Mouse (Mus musculus) MEL (cell line): ENCODE measurements around the gene Fzd9. TPM values are rescaled to one million over a fixed set of nuclear protein-coding genes. Genes with fewer than 3 reads are reported as not detected.

ENCODE experiments used
- DNase-seq: peaks from one replicate; pipeline ENCODE4 v3.0.0; 2011; ENCODE audit warnings: low read depth, low spot score
- H3K27ac ChIP-seq: 2 replicates; pipeline ENCODE4 v1.5.1; 2012; ENCODE audit warnings: low read depth, mild to moderate bottlenecking, control low read depth, low read length, moderate library complexity; ENCODE audit not compliant: control insufficient read depth
- H3K27me3 ChIP-seq, 2 experiments: fragments of 150-350 bp in 1 of 2; sonication (generic) in 1 of 2; 2 replicates each; pipeline ENCODE4 v1.6.1; 2012; ENCODE audit warnings: low read length in 2 of 2, mild to moderate bottlenecking in 2 of 2, improper control_type of control experiment in 1 of 2, moderate library complexity in 1 of 2; ENCODE audit not compliant: insufficient read depth in 2 of 2, control insufficient read depth in 1 of 2
- H3K36me3 ChIP-seq, 2 experiments: 2 replicates each; pipeline ENCODE4 v1.6.1; 2012 to 2014; ENCODE audit warnings: low read length in 2 of 2, improper control_type of control experiment in 1 of 2, inconsistent platforms in 1 of 2, mild to moderate bottlenecking in 1 of 2; ENCODE audit not compliant: insufficient read depth in 2 of 2, control insufficient read depth in 1 of 2
- H3K4me1 ChIP-seq, 2 experiments: fragments of 150-350 bp in 1 of 2; sonication (generic) in 1 of 2; 2 replicates each; pipeline ENCODE4 v1.6.1; 2012; ENCODE audit warnings: low read length in 2 of 2, improper control_type of control experiment in 1 of 2, mild to moderate bottlenecking in 1 of 2; ENCODE audit not compliant: insufficient read depth in 2 of 2, control insufficient read depth in 1 of 2
- H3K4me3 ChIP-seq, 2 experiments: fragments of 150-350 bp in 1 of 2; sonication (generic) in 1 of 2; 2 replicates each; pipeline ENCODE4 v1.5.1; 2012; ENCODE audit warnings: low read depth in 2 of 2, low read length in 2 of 2, mild to moderate bottlenecking in 2 of 2, moderate library complexity in 2 of 2, control low read depth in 1 of 2, improper control_type of control experiment in 1 of 2; ENCODE audit not compliant: control insufficient read depth in 1 of 2, insufficient read depth in 1 of 2
- H3K79me2 ChIP-seq: 2 replicates; pipeline ENCODE4 v1.6.1; 2012; ENCODE audit warnings: mild to moderate bottlenecking, low read length, moderate library complexity; ENCODE audit not compliant: control insufficient read depth, poor library complexity, insufficient read depth
- H3K9ac ChIP-seq: 2 replicates; pipeline ENCODE4 v1.6.1; 2012; ENCODE audit warnings: low read depth, mild to moderate bottlenecking, control low read depth, low read length, moderate library complexity; ENCODE audit not compliant: control insufficient read depth, poor library complexity, severe bottlenecking
- H3K9me3 ChIP-seq: fragments of 150-350 bp; sonication (generic); replicated peaks from 2 replicates; pipeline ENCODE4 v1.6.1; 2012; ENCODE audit warnings: mild to moderate bottlenecking, low read length, improper control_type of control experiment, moderate library complexity; ENCODE audit not compliant: insufficient read depth
- BHLHE40 ChIP-seq: IDR thresholded peaks from 2 replicates; pipeline ENCODE4 v1.6.1; 2012; ENCODE audit warnings: low read depth, mild to moderate bottlenecking, inconsistent platforms, low read length, improper control_type of control experiment, borderline replicate concordance
- CHD2 ChIP-seq: IDR thresholded peaks from 2 replicates; pipeline ENCODE4 v1.6.1; 2011; ENCODE audit warnings: low read length, improper control_type of control experiment
- CTCF ChIP-seq, 3 experiments: IDR thresholded peaks in 2 of 3; conservative IDR thresholded peaks in 1 of 3; 2 replicates each; pipeline ENCODE4 v1.5.1; 2011 to 2012; ENCODE audit warnings: low read length in 3 of 3, low read depth in 2 of 3, mild to moderate bottlenecking in 2 of 3, improper control_type of control experiment in 1 of 3, inconsistent platforms in 1 of 3, mixed read lengths in 1 of 3, moderate library complexity in 1 of 3; ENCODE audit not compliant: control insufficient read depth in 1 of 3, insufficient read depth in 1 of 3, poor library complexity in 1 of 3, severe bottlenecking in 1 of 3
- ELF1 ChIP-seq: IDR thresholded peaks from 2 replicates; pipeline ENCODE4 v1.6.1; 2014; ENCODE audit warnings: low read depth, mild to moderate bottlenecking, inconsistent platforms, low read length, improper control_type of control experiment, moderate library complexity
- EP300 ChIP-seq, 2 experiments: IDR thresholded peaks; 2 replicates each; pipeline ENCODE4 v1.6.1; 2011; ENCODE audit warnings: improper control_type of control experiment in 2 of 2, low read length in 2 of 2, low read depth in 1 of 2, mild to moderate bottlenecking in 1 of 2
- GABPA ChIP-seq: IDR thresholded peaks from 2 replicates; pipeline ENCODE4 v1.6.1; 2012; ENCODE audit warnings: low read depth, mild to moderate bottlenecking, inconsistent platforms, low read length, improper control_type of control experiment, moderate library complexity
- GATA1 ChIP-seq: IDR thresholded peaks from 2 replicates; pipeline ENCODE4 v1.6.1; 2011; ENCODE audit warnings: low read depth, low read length, improper control_type of control experiment
- KAT2A ChIP-seq: conservative IDR thresholded peaks from 2 replicates; pipeline ENCODE4 v1.6.1; 2012; ENCODE audit warnings: low read depth, low read length, improper control_type of control experiment, inconsistent platforms
- MAX ChIP-seq: IDR thresholded peaks from 2 replicates; pipeline ENCODE4 v1.6.1; 2011; ENCODE audit warnings: low read length, improper control_type of control experiment
- NELFE ChIP-seq: IDR thresholded peaks from 2 replicates; pipeline ENCODE4 v1.6.1; 2011; ENCODE audit warnings: low read depth, low read length, improper control_type of control experiment
- RAD21 ChIP-seq: IDR thresholded peaks from 2 replicates; pipeline ENCODE4 v1.6.1; 2011; ENCODE audit warnings: mild to moderate bottlenecking, low read depth, low read length, improper control_type of control experiment
- RCOR1 ChIP-seq: IDR thresholded peaks from 2 replicates; pipeline ENCODE4 v1.6.1; 2012; ENCODE audit warnings: low read depth, mild to moderate bottlenecking, inconsistent platforms, low read length, improper control_type of control experiment
- SIN3A ChIP-seq: IDR thresholded peaks from 2 replicates; pipeline ENCODE4 v1.6.1; 2012; ENCODE audit warnings: low read length, improper control_type of control experiment, inconsistent platforms
- SMC3 ChIP-seq: IDR thresholded peaks from 2 replicates; pipeline ENCODE4 v1.6.1; 2011; ENCODE audit warnings: low read depth, low read length, improper control_type of control experiment
- TCF12 ChIP-seq: IDR thresholded peaks from 2 replicates; pipeline ENCODE4 v1.6.1; 2014; ENCODE audit warnings: low read depth, mild to moderate bottlenecking, inconsistent platforms, low read length, improper control_type of control experiment, moderate library complexity
- UBTF ChIP-seq: IDR thresholded peaks from 2 replicates; pipeline ENCODE4 v1.6.1; 2012; ENCODE audit warnings: low read depth, mild to moderate bottlenecking, inconsistent platforms, low read length, improper control_type of control experiment, moderate library complexity, borderline replicate concordance; ENCODE audit not compliant: insufficient read depth
- ZC3H11A ChIP-seq: IDR thresholded peaks from 2 replicates; pipeline ENCODE4 v1.6.1; 2012; ENCODE audit warnings: low read depth, mild to moderate bottlenecking, inconsistent platforms, low read length, improper control_type of control experiment
- polyA plus RNA-seq, 2 experiments: library from polyadenylated mRNA; stranded (reverse) in 1 of 2; unstranded in 1 of 2; fragments of >175 nt in 1 of 2; fragments of >200 nt in 1 of 2; gene quantifications; 2 replicates each; pipeline versions ENCODE4 v1.2.1 to v1.2.4; 2012; ENCODE audit warnings: low replicate concordance in 2 of 2, low read depth in 1 of 2; ENCODE audit not compliant: insufficient read length in 2 of 2, insufficient read depth in 1 of 2, missing spikeins in 1 of 2
- total RNA-seq: library from RNA; depleted of rRNA; stranded (reverse); fragments of 300-350 nt; gene quantifications from 2 replicates; pipeline ENCODE4 v1.2.3, GENCODE M21; 2012

Fzd9 gene
- total and polyA plus RNA-seq, 3 experiments: 6.2 to 9.8 TPM; not detected in 1

GRCm38 (mm10) chr5:135286185-135286584 is 35.2 kb upstream of the Fzd9 start:
- no peak for TF ChIP-seq BHLHE40
- TF ChIP-seq ZC3H11A: peak; percentile 82
- TF ChIP-seq KAT2A: no peak
- TF ChIP-seq SMC3: peak; percentile 75
- TF ChIP-seq NELFE: no peak
- peak; percentile 83 to 89 (median 86) for TF ChIP-seq CTCF (IDR thresholded peaks at IDR 0.05 in 2 of 3, conservative IDR thresholded peaks at IDR 0.05 in 1 of 3; ENCODE audit: control insufficient read depth in 1 of 3, insufficient read depth in 1 of 3, low read depth in 2 of 3, low read length in 3 of 3, poor library complexity in 1 of 3, severe bottlenecking in 1 of 3)
- no peak for TF ChIP-seq MAX
- peak; percentile 92 for TF ChIP-seq RAD21
- TF ChIP-seq, all 39 proteins: peak for 4
- H3K27ac ChIP-seq: no peak overlapping the region
- H3K27me3 ChIP-seq: peaks cover 0 to 13% of the 10 kb centered on the region in 2 experiments
- H3K9ac ChIP-seq: no peak overlapping the region
- H3K79me2 ChIP-seq: no peaks in the 10 kb centered on the region
- H3K4me3 ChIP-seq: no peak overlapping the region
- peak; percentile 69 for DNase-seq
- no peaks in the 10 kb centered on the region for H3K4me1 ChIP-seq
- H3K36me3 ChIP-seq: no peaks in the 10 kb centered on the region
- H3K9me3 ChIP-seq: no peaks in the 10 kb centered on the region

DNA sequence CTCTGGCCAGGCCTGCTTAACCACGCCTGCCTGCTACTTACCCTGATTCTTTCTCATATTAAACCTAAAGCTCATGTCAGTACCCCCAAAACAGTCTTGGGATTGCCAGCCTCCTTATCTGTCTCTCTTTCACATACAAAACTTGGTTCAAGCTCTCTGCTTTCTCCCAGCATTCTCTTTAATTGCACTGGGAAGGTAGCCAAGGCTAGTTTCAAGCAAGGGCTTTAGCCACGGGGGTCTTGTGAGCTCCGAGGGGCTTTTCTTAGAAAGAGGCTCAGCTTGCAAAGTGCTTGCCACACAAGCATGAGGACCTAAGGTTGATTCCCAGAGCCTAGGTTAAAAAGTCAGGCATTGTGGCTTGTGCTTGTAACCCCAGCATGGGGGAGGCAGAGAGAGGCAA is 34.2 kb upstream of the Fzd9 start:
- H3K4me3 ChIP-seq: no peak overlapping the region
- no peaks in the 10 kb centered on the region for H3K79me2 ChIP-seq
- H3K9ac ChIP-seq: no peak overlapping the region
- H3K27me3 ChIP-seq: peaks cover 0 to 8% of the 10 kb centered on the region in 2 experiments
- DNase-seq: no peak
- no peaks in the 10 kb centered on the region for H3K36me3 ChIP-seq
- H3K9me3 ChIP-seq: no peaks in the 10 kb centered on the region
- no peaks in the 10 kb centered on the region for H3K4me1 ChIP-seq
- no peak for TF ChIP-seq RCOR1
- no peak for TF ChIP-seq SIN3A
- TF ChIP-seq EP300 (IDR thresholded peaks at IDR 0.05; ENCODE audit: low read depth in 1 of 2, low read length in 2 of 2): no peak
- TF ChIP-seq UBTF: no peak
- no peak for TF ChIP-seq CTCF (IDR thresholded peaks at IDR 0.05 in 2 of 3, conservative IDR thresholded peaks at IDR 0.05 in 1 of 3; ENCODE audit: control insufficient read depth in 1 of 3, insufficient read depth in 1 of 3, low read depth in 2 of 3, low read length in 3 of 3, poor library complexity in 1 of 3, severe bottlenecking in 1 of 3)
- no peak for TF ChIP-seq GATA1
- no peak for TF ChIP-seq TCF12
- no peak for TF ChIP-seq CHD2
- TF ChIP-seq ELF1: no peak
- no peak overlapping the region for H3K27ac ChIP-seq

DNA sequence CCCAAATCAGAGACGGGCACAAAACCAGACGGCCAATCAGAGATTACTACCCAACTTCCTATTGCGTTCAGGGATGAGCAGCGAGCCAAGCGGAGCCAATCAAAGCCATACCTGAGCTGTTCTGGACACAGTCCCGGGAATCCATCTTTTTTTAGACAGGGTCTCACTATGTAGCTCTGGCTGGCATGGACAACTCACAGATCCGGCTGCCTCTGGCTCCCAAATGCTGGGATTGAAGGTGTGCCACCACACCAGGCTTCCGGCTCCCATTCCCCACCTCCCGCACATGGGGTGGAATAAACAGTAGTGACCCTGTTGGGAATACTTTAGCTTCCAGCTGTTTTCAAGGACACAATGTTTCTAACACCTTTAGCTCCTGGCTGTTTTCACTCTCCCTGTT is 29.2 kb upstream of the Fzd9 start:
- TF ChIP-seq GABPA: no peak
- H3K4me3 ChIP-seq: no peak overlapping the region
- H3K27ac ChIP-seq: no peak overlapping the region
- peaks cover 0 to 9% of the 10 kb centered on the region in 2 experiments; a peak in 3 of 4 replicates for H3K27me3 ChIP-seq
- H3K4me1 ChIP-seq: no peaks in the 10 kb centered on the region
- no peak for DNase-seq
- no peaks in the 10 kb centered on the region for H3K79me2 ChIP-seq
- H3K36me3 ChIP-seq: no peaks in the 10 kb centered on the region
- H3K9me3 ChIP-seq: no peaks in the 10 kb centered on the region
- H3K9ac ChIP-seq: no peak overlapping the region
